Comparison of ENCODE assay signal across 11 mouse cellular contexts in the genomic region with DNA sequence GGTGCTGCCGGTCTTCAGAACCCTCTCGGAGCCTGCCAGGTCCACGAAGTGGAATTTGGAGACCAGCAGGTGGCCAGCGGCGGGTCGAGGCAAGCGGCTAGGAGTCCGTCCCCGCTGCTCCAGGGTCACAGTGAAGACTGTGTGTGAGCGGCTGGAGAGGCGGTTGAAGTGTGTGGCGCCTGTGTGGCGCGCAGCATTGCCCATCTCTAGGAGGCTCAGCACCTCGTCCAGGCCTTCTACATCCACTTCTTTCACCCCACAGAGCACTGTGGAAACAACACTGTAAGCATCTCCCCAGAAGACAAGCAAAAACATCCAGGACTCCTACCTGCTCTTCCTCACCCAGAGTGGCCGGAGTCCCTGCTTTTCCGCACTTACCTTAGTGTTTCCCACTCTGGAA. TPM values are rescaled to one million over a fixed set of nuclear protein-coding genes. Genes with fewer than 3 reads are reported as not detected.
DNase-seq lines count a peak whose midpoint lies in the region; ATAC-seq and TF ChIP-seq lines count a peak whose summit lies in the region.
"Had no signal": no experiment of that assay in that cellular context is flagged by ENCODE, and none has a peak within 500 bp of the region (broad histone marks: within the 10 kb centered on the region; RNA-seq: fewer than 3 reads in every experiment).

No protein-coding gene starts in this region.

- H3K36me3 ChIP-seq in lung, embryonic 14.5 days (ENCODE audit: insufficient read depth) = peaks cover 32% of the 10 kb centered on the region
- peaks cover 10% of the 10 kb centered on the region; the same call in 1 of the 2 replicates for H3K36me3 ChIP-seq in hindbrain, embryonic 13.5 days
- H3K36me3 ChIP-seq in neural tube, embryonic 15.5 days = no peaks in the 10 kb centered on the region

- H3K4me3 ChIP-seq in lung, embryonic 14.5 days (ENCODE audit: low read depth, low read length) = peak overlapping the region; percentile 36; the same call in 1 of the 2 replicates
- H3K4me3 ChIP-seq in lung, adult 2 months (replicated peaks; ENCODE audit: extremely low read depth, low read depth, low read length) = no peak overlapping the region
- H3K4me3 ChIP-seq in hindbrain, embryonic 13.5 days = peak overlapping the region; percentile 48
- H3K4me3 ChIP-seq in neural tube, embryonic 15.5 days (replicated peaks) = peak overlapping the region; percentile 48

- TF ChIP-seq POLR2A in lung, adult 2 months (IDR thresholded peaks at IDR 0.05; ENCODE audit: borderline replicate concordance, extremely low read depth, low read depth, low read length) = no peak

- no peaks in the 10 kb centered on the region for H3K9me3 ChIP-seq in lung, embryonic 14.5 days (ENCODE audit: low read depth, low read length)
- H3K9me3 ChIP-seq in hindbrain, embryonic 13.5 days = no peaks in the 10 kb centered on the region
- no peaks in the 10 kb centered on the region for H3K9me3 ChIP-seq in neural tube, embryonic 15.5 days (replicated peaks)

- peak overlapping the region; percentile 70; the same call in 1 of the 2 replicates for H3K4me2 ChIP-seq in lung, embryonic 14.5 days
- peak overlapping the region; percentile 65 for H3K4me2 ChIP-seq in hindbrain, embryonic 13.5 days
- H3K4me2 ChIP-seq in neural tube, embryonic 15.5 days = peak overlapping the region; percentile 68

- peak; percentile 30 for DNase-seq in cerebellum, adult 9-11 months
- no peak for DNase-seq in cerebellum, postnatal 4 days (ENCODE audit: low spot score in 2 of 2)
- DNase-seq in lung, embryonic 14.5 days = no peak
- no peak for DNase-seq in lung, adult 2 months
- no peak for DNase-seq in layer of hippocampus, adult 18-20 months (ENCODE audit: low spot score in 2 of 2)
- no peak for DNase-seq in gastrocnemius, adult 8-10 months (ENCODE audit: low spot score in 2 of 2)
- DNase-seq: B cell, adult 2 months; liver had no signal

- no peak overlapping the region for H3K27ac ChIP-seq in lung, embryonic 14.5 days (ENCODE audit: low read depth)
- 0 out of 2 replicates have a peak overlapping the region, but pooled peaks have one; percentile 44 for H3K27ac ChIP-seq in hindbrain, embryonic 13.5 days
- peak overlapping the region; percentile 57 for H3K27ac ChIP-seq in neural tube, embryonic 15.5 days (replicated peaks)

- H3K27me3 ChIP-seq in lung, embryonic 14.5 days (ENCODE audit: insufficient read depth, low read length) = peaks cover 12% of the 10 kb centered on the region; the same call in 1 of the 2 replicates
- H3K27me3 ChIP-seq in hindbrain, embryonic 13.5 days = peaks cover 26% of the 10 kb centered on the region; the same call in 1 of the 2 replicates
- H3K27me3 ChIP-seq in neural tube, embryonic 15.5 days (replicated peaks) = peaks cover 8% of the 10 kb centered on the region

- TF ChIP-seq CTCF in lung, embryonic 14.5 days (IDR thresholded peaks at IDR 0.05; ENCODE audit: low read depth) = no peak
- TF ChIP-seq CTCF in lung, adult 2 months (IDR thresholded peaks at IDR 0.05; ENCODE audit: insufficient read depth, low read length) = no peak

- ATAC-seq in lung, embryonic 14.5 days (ENCODE audit: insufficient read depth) = no peak
- ATAC-seq in hindbrain, embryonic 13.5 days (ENCODE audit: low FRiP score) = no peak
- peak; percentile 35 for ATAC-seq in neural tube, embryonic 15.5 days (ENCODE audit: low FRiP score)

- 46% methylated on average over 17 of the region's 17 CpGs for WGBS in lung, embryonic 14.5 days
- WGBS in lung, adult 2 months = 75% methylated on average over 17 of the region's 17 CpGs
- WGBS in hindbrain, embryonic 13.5 days = 27% methylated on average over 17 of the region's 17 CpGs
- WGBS in neural tube, embryonic 15.5 days = 28% methylated on average over 17 of the region's 17 CpGs

- no peaks in the 10 kb centered on the region for H3K4me1 ChIP-seq in lung, embryonic 14.5 days (ENCODE audit: insufficient read depth)
- peaks cover 5% of the 10 kb centered on the region for H3K4me1 ChIP-seq in lung, adult 2 months (ENCODE audit: control insufficient read depth, insufficient read depth, low read length)
- peaks cover 28% of the 10 kb centered on the region for H3K4me1 ChIP-seq in hindbrain, embryonic 13.5 days (replicated peaks)
- H3K4me1 ChIP-seq in neural tube, embryonic 15.5 days = peaks cover 22% of the 10 kb centered on the region

- no peak overlapping the region for H3K9ac ChIP-seq in lung, embryonic 14.5 days
- peak overlapping the region; percentile 70 for H3K9ac ChIP-seq in hindbrain, embryonic 13.5 days
- H3K9ac ChIP-seq in neural tube, embryonic 15.5 days (replicated peaks) = peak overlapping the region; percentile 56

RNA-seq across cellular contexts. Expression of a gene that starts 4.7 kb away (rescaled TPM):
- 6.1 and 7.6 TPM in 2 replicates for polyA plus RNA-seq in lung, embryonic 14.5 days (2014; fragmentation: Nextera tagmentation; extraction: Ambion mirVana)
- 3.5 and 3.8 TPM in 2 replicates for polyA plus RNA-seq in lung, adult 2 months (2012; rRNA removed)
- 1.7 and 2.2 TPM in 2 replicates for polyA plus RNA-seq in hindbrain, embryonic 13.5 days (2015; fragmentation: Nextera tagmentation; extraction: Ambion mirVana)
- polyA plus RNA-seq in neural tube, embryonic 15.5 days (2015; fragmentation: Nextera tagmentation; extraction: Ambion mirVana) = 1.6 and 1.9 TPM in 2 replicates
- total RNA-seq in layer of hippocampus, adult 18-20 months (2021) = 1 to 10 TPM; 1.5 TPM
- under 1 TPM; 0.27 to 0.52 (median 0.38) TPM for total RNA-seq in gastrocnemius, adult 8-10 months (2022)

RNA-seq across cellular contexts. Expression of a gene that starts 21.9 kb away (rescaled TPM):
- polyA plus RNA-seq in lung, embryonic 14.5 days (2014; fragmentation: Nextera tagmentation; extraction: Ambion mirVana) = not detected in 2 replicates
- polyA plus RNA-seq in lung, adult 2 months (2012; rRNA removed) = 48.1 and 83.8 TPM in 2 replicates
- polyA plus RNA-seq in hindbrain, embryonic 13.5 days (2015; fragmentation: Nextera tagmentation; extraction: Ambion mirVana) = 0.13 and 0.17 TPM in 2 replicates
- polyA plus RNA-seq in neural tube, embryonic 15.5 days (2015; fragmentation: Nextera tagmentation; extraction: Ambion mirVana) = 0.05 TPM in 1 of 2 replicates, not detected in the other
- total RNA-seq in layer of hippocampus, adult 18-20 months (2021) = under 1 TPM in 1 of 2 experiments, not detected in 1; 0.37 TPM
- 10 to 100 TPM in 2 of 4 experiments, 1 to 10 TPM in 2; 1.7 to 34.7 (median 15.1) TPM for total RNA-seq in gastrocnemius, adult 8-10 months (2022)
- polyA plus RNA-seq: stomach, embryonic 16.5 days had no signal

RNA-seq across cellular contexts. Expression of a gene that starts 32.1 kb away (rescaled TPM):
- 12.0 and 12.1 TPM in 2 replicates for polyA plus RNA-seq in lung, embryonic 14.5 days (2014; fragmentation: Nextera tagmentation; extraction: Ambion mirVana)
- polyA plus RNA-seq in lung, adult 2 months (2012; rRNA removed) = 17.9 and 18.6 TPM in 2 replicates
- polyA plus RNA-seq in hindbrain, embryonic 13.5 days (2015; fragmentation: Nextera tagmentation; extraction: Ambion mirVana) = 10.9 and 14.6 TPM in 2 replicates
- polyA plus RNA-seq in neural tube, embryonic 15.5 days (2015; fragmentation: Nextera tagmentation; extraction: Ambion mirVana) = 11.7 and 12.7 TPM in 2 replicates
- 10 to 100 TPM; 12.0 to 14.4 TPM for total RNA-seq in layer of hippocampus, adult 18-20 months (2021)
- 10 to 100 TPM; 12.3 to 17.2 (median 12.7) TPM for total RNA-seq in gastrocnemius, adult 8-10 months (2022)

RNA-seq across cellular contexts. Expression of a gene that starts 32.1 kb away (rescaled TPM):
- 0.16 and 0.17 TPM in 2 replicates for polyA plus RNA-seq in lung, embryonic 14.5 days (2014; fragmentation: Nextera tagmentation; extraction: Ambion mirVana)
- polyA plus RNA-seq in lung, adult 2 months (2012; rRNA removed) = 1.7 and 1.8 TPM in 2 replicates
- polyA plus RNA-seq in hindbrain, embryonic 13.5 days (2015; fragmentation: Nextera tagmentation; extraction: Ambion mirVana) = 0.47 and 0.65 TPM in 2 replicates
- 0.19 and 0.34 TPM in 2 replicates for polyA plus RNA-seq in neural tube, embryonic 15.5 days (2015; fragmentation: Nextera tagmentation; extraction: Ambion mirVana)
- under 1 TPM; 0.23 to 0.40 TPM for total RNA-seq in layer of hippocampus, adult 18-20 months (2021)
- total RNA-seq in gastrocnemius, adult 8-10 months (2022) = under 1 TPM in 2 of 4 experiments, not detected in 2; 0.11 to 0.13 TPM

RNA-seq across cellular contexts. Expression of a gene that starts 50.8 kb away (rescaled TPM):
- 18.3 and 20.8 TPM in 2 replicates for polyA plus RNA-seq in lung, embryonic 14.5 days (2014; fragmentation: Nextera tagmentation; extraction: Ambion mirVana)
- 0.12 and 0.17 TPM in 2 replicates for polyA plus RNA-seq in lung, adult 2 months (2012; rRNA removed)
- 2.2 and 2.6 TPM in 2 replicates for polyA plus RNA-seq in hindbrain, embryonic 13.5 days (2015; fragmentation: Nextera tagmentation; extraction: Ambion mirVana)
- 1.4 and 3.2 TPM in 2 replicates for polyA plus RNA-seq in neural tube, embryonic 15.5 days (2015; fragmentation: Nextera tagmentation; extraction: Ambion mirVana)
- not detected for total RNA-seq in layer of hippocampus, adult 18-20 months (2021)
- not detected for total RNA-seq in gastrocnemius, adult 8-10 months (2022)

Comparison
In these comparisons a context has a peak if more than half of its experiments do, and no peak if none do; other contexts are left out.
1. RNA of a gene that starts 21.9 kb away (polyA plus RNA-seq): 48.1 to 83.8 TPM in lung, adult 2 months; 0.13 to 0.17 TPM in hindbrain, embryonic 13.5 days, 0.05 TPM in neural tube, embryonic 15.5 days and not detected in lung, embryonic 14.5 days; every median in the first group is over 10 times any median in the second.
2. Peak in every context shown above with its lines, with median percentiles within 50 percentile points of each other: H3K4me2 ChIP-seq.